Comparison of ENCODE assay signal across 23 mouse cellular contexts in genomic region chr4:137160526-137160925, GRCm38 (mm10).
DNase-seq lines count a peak whose midpoint lies in the region; ATAC-seq and TF ChIP-seq lines count a peak whose summit lies in the region.
"Had no signal": no experiment of that assay in that cellular context is flagged by ENCODE, and none has a peak within 500 bp of the region (broad histone marks: within the 10 kb centered on the region; RNA-seq: fewer than 3 reads in every experiment).

No protein-coding gene starts in this region.

- no peak overlapping the region for H3K4me3 ChIP-seq in kidney, embryonic 14.5 days (ENCODE audit: low read length)
- no peak overlapping the region for H3K4me3 ChIP-seq in limb, embryonic 13.5 days
- H3K4me3 ChIP-seq in stomach, postnatal 0 days (ENCODE audit: low read depth, low read length): no peak overlapping the region
- H3K4me3 ChIP-seq: embryonic facial prominence, embryonic 12.5 days; forebrain, embryonic 12.5 days; hindbrain, embryonic 12.5 days had no signal

- ATAC-seq in kidney, embryonic 14.5 days (ENCODE audit: low FRiP score, low TSS enrichment): 0 out of 2 replicates have a peak, but pooled peaks have one; percentile 13
- no peak for ATAC-seq in limb, embryonic 13.5 days (ENCODE audit: low FRiP score, low read depth)
- no peak for ATAC-seq in stomach, postnatal 0 days (ENCODE audit: low FRiP score, low TSS enrichment)
- ATAC-seq: CD4-positive, CD25-positive, alpha-beta regulatory T cell, adult 4 months; forebrain, embryonic 16.5 days; hindbrain, embryonic 16.5 days; inflammation-experienced regulatory T-cells, adult 6 months had no signal

- H3K4me1 ChIP-seq in kidney, embryonic 14.5 days (ENCODE audit: control insufficient read depth, insufficient read depth, low read length): peaks cover 32% of the 10 kb centered on the region
- H3K4me1 ChIP-seq in limb, embryonic 13.5 days: peaks cover 35% of the 10 kb centered on the region
- no peaks in the 10 kb centered on the region for H3K4me1 ChIP-seq in stomach, postnatal 0 days (replicated peaks; ENCODE audit: control insufficient read depth, insufficient read depth)
- H3K4me1 ChIP-seq: embryonic facial prominence, embryonic 12.5 days; forebrain, embryonic 12.5 days had no signal

- 0 out of 2 replicates have a peak, but pooled peaks cover 3% of the 10 kb centered on the region for H3K27me3 ChIP-seq in kidney, embryonic 14.5 days (ENCODE audit: control insufficient read depth, insufficient read depth, low read length)
- peaks cover 25% of the 10 kb centered on the region for H3K27me3 ChIP-seq in limb, embryonic 13.5 days
- no peaks in the 10 kb centered on the region for H3K27me3 ChIP-seq in stomach, postnatal 0 days (ENCODE audit: control insufficient read depth, insufficient read depth, low read length)

- no peak for TF ChIP-seq CTCF in stomach, postnatal 0 days (IDR thresholded peaks at IDR 0.05; ENCODE audit: low read depth)

- no peak overlapping the region for H3K27ac ChIP-seq in kidney, embryonic 14.5 days (ENCODE audit: low read depth, low read length)
- H3K27ac ChIP-seq in limb, embryonic 13.5 days: no peak overlapping the region
- H3K27ac ChIP-seq in stomach, postnatal 0 days (replicated peaks): no peak overlapping the region
- H3K27ac ChIP-seq: embryonic facial prominence, embryonic 12.5 days; forebrain, embryonic 12.5 days; hindbrain, embryonic 12.5 days had no signal

- peak; percentile 73 to 89 for DNase-seq in adrenal gland, adult (ENCODE audit: inconsistent age in 2 of 2, low spot score in 1 of 2)
- no peak for DNase-seq in adrenal gland, adult 18-20 months (ENCODE audit: low spot score in 2 of 2)
- no peak for DNase-seq in kidney, adult 8-10 months
- DNase-seq in adrenal gland, postnatal 14 days: peak; percentile 77
- no peak for DNase-seq in stomach, postnatal 0 days (ENCODE audit: low spot score)
- DNase-seq: B cell, adult 2 months; cerebellum, adult 11 months; cerebellum, adult 9-10 months; cerebellum, postnatal 25 days; gastrocnemius, postnatal 10 days; heart, adult 18-20 months; heart, postnatal 4 days had no signal

- H3K9me3 ChIP-seq in kidney, embryonic 14.5 days (ENCODE audit: control insufficient read depth, low read length): no peaks in the 10 kb centered on the region
- no peaks in the 10 kb centered on the region for H3K9me3 ChIP-seq in limb, embryonic 13.5 days
- H3K9me3 ChIP-seq in stomach, postnatal 0 days (ENCODE audit: control insufficient read depth, low read length): no peaks in the 10 kb centered on the region
- H3K9me3 ChIP-seq: embryonic facial prominence, embryonic 12.5 days; forebrain, embryonic 12.5 days; G1E; hindbrain, embryonic 12.5 days had no signal

- no peak for TF ChIP-seq EP300 in stomach, postnatal 0 days (optimal IDR thresholded peaks at IDR 0.05)

- no peak overlapping the region for H3K9ac ChIP-seq in kidney, embryonic 14.5 days (ENCODE audit: low read depth, low read length)
- H3K9ac ChIP-seq in limb, embryonic 13.5 days: 0 out of 2 replicates have a peak overlapping the region, but pooled peaks have one; percentile 31
- no peak overlapping the region for H3K9ac ChIP-seq in stomach, postnatal 0 days (ENCODE audit: low read length)
- H3K9ac ChIP-seq: embryonic facial prominence, embryonic 12.5 days; forebrain, embryonic 12.5 days; hindbrain, embryonic 12.5 days had no signal

- whole genome bisulfite sequencing in kidney, embryonic 14.5 days: 51% methylated on average over 7 of the region's 7 CpGs
- WGBS in limb, embryonic 13.5 days: 82% methylated on average over 7 of the region's 7 CpGs
- WGBS in stomach, postnatal 0 days: 85% methylated on average over 7 of the region's 7 CpGs

- no peaks in the 10 kb centered on the region for H3K36me3 ChIP-seq in kidney, embryonic 14.5 days (ENCODE audit: control insufficient read depth, insufficient read depth, low read length)
- H3K36me3 ChIP-seq in limb, embryonic 13.5 days: no peaks in the 10 kb centered on the region
- no peaks in the 10 kb centered on the region for H3K36me3 ChIP-seq in stomach, postnatal 0 days (ENCODE audit: control insufficient read depth, insufficient read depth, low read length)
- H3K36me3 ChIP-seq: embryonic facial prominence, embryonic 12.5 days; forebrain, embryonic 12.5 days; G1E; hindbrain, embryonic 12.5 days had no signal

- no peak overlapping the region for H3K4me2 ChIP-seq in kidney, embryonic 14.5 days (replicated peaks; ENCODE audit: low read depth, low read length)
- no peak overlapping the region for H3K4me2 ChIP-seq in limb, embryonic 13.5 days (replicated peaks)
- H3K4me2 ChIP-seq in stomach, postnatal 0 days (replicated peaks; ENCODE audit: low read depth): no peak overlapping the region
- H3K4me2 ChIP-seq: embryonic facial prominence, embryonic 12.5 days; forebrain, embryonic 12.5 days; heart, embryonic 11.5 days; hindbrain, embryonic 12.5 days had no signal

Comparison
In these comparisons a context has a peak if more than half of its experiments do, and no peak if none do; other contexts are left out.
1. DNase-seq: peak in adrenal gland, adult (2 of 2) and adrenal gland, postnatal 14 days (single experiment); none in adrenal gland, adult 18-20 months (0 of 2), kidney, adult 8-10 months (0 of 2) and stomach, postnatal 0 days (single experiment).